Mouse (Mus musculus) testis, postnatal 10 days (tissue): ENCODE results near the gene Tln1.
"Not testable (repeated sequence)": the region's sequence is repeated elsewhere in the genome, so short reads cannot be mapped to it uniquely, and the experiment has no call there.

Source experiments
- DNase-seq: peaks from one replicate; pipeline ENCODE4 v3.0.0; 2021; ENCODE audit warnings: low spot score

Tln1 gene

DNA sequence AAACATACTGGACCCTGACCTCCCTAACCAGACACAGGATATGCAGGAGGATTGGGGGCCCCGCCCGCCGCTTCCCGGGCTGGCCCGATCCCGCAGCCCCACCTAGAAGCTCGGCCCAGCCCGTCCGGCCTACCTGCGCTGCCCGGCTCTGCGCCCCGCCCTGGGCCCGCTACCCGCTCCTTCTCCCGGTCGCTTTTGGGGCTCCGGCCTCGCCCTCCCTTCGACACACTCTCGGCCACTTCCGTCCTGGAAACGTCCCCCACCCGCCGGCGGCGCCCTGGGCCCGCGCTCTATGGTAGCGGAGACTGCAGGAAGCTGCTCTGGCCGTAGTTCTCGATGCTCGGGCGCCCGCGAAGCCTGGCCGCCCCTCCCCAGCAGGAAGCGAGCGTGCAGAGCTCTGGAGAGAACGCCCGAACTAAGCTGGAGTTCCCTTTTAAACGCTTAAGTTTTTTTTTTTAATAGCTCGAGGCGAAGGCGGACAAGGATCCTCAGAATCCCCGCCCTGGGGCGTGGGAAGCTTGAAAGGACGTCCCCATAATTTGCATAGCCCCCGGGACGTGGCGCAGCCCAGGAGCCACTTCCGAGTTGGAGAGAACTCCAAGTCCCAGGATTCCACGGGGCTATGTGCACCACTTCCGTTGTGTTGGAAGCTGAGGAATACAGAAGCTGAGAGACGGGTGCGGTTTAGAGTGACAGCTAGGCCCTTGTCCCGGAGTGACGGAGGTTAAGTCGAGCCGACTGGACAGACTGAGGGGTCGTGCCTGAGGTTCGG is at the start of gene Tln1, which contains the start of gene Creb3:
TSS of gene Tln1 (minus strand) at position 695 of the 772 bp plus-strand sequence.
TSS of gene Creb3 (plus strand) at position 336 of the 772 bp plus-strand sequence.
- DNase-seq: peak; percentile 91

DNA sequence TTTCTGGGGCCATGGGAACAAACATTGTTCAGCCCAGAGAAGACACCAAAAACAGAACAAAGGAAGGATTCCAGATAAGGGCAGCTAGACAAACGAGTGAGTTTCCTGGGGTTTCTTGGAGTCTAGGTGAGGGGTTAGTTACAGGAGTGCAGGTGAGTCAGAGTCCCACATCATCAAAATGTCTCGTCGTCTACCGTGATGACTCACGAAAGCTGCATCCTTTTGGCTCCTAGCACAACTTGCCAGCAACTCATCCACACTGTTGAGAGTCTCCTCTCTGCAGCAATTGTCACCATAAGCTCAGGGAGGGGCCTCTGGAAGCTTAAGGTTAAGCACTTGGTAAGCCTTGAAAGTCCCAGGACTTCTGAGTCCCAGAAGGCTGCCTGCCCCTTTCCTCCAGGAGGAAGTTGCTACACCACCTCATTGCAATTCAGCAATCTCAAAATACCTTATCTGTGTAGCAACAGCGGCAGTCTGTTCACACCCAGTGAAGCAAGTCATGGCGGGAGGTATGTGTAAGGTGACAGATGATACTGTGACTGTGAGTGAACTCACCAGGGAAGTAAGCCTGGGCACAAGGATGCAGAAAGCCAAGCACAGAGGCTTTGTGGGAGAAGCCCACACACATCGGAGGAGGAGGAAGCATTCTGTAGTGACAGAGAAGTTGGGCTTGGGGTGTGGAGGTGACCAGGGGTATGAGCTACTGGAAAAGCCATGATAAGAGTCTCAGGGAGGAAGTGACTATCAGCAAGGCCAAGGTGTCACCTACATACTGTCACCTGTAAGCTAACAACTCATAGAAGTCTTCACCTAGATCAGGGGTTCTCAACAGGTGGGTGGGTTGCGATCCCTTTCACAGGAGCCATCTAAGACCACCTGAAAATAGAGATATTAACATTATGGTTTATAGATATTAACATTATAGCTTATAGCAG is 42.5 kb upstream of the Tln1 start:
- DNase-seq: no peak

DNA sequence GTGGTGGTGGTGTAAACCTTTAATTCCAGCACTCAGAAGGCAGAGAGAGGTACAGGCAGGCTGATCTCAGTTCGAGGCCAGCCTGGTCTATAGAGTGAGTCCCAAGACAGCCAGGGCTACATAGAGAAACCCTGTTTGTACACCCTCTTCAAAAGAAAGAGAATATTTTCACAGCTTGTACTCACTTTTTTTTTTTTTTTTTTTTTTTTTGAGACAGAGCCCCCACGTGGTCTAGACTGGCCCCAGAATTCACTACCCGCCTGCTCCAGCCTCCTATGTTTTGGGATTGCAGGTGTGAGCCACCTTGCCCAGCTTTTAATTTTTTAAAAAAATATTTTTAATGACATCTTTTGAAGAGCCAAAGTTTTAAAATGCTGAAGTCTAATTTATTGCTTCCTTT is 41.6 kb upstream of the Tln1 start:
- no peak for DNase-seq

DNA sequence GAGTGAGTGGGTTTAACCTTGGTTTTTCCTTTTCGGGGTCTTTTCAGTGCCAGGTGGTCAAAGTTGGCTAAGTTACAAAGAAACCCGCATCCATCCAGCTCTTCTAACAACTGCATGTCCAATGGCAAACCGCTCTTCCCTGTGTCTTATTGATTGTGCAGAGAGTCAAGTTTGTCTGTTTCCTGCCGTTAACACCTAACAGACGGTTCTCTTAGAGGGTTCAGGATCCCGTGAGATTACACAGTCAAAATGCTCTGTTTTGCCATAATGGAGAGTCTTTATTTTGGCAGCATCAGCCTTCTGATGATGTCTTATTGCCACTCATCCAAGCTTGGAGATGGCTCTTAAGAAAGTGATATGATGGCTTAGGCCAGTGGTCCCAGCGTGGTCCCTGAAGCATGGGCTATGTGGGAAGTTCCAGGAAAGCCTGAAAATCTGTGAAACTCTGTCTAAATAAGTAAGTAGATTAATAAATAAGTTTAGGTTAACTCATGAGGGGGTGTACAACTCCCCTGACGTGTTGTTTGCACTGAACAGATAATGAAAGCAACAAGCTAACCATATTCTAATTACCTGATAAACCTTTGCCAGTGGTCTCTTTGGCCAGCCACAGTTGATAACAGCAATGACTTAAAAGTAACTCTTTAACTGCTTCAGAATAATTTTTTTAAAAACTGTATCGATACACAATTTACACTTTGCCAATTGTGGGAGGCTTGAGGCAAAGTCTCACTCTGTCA is 37.9 kb upstream of the Tln1 start:
- DNase-seq: no peak

DNA sequence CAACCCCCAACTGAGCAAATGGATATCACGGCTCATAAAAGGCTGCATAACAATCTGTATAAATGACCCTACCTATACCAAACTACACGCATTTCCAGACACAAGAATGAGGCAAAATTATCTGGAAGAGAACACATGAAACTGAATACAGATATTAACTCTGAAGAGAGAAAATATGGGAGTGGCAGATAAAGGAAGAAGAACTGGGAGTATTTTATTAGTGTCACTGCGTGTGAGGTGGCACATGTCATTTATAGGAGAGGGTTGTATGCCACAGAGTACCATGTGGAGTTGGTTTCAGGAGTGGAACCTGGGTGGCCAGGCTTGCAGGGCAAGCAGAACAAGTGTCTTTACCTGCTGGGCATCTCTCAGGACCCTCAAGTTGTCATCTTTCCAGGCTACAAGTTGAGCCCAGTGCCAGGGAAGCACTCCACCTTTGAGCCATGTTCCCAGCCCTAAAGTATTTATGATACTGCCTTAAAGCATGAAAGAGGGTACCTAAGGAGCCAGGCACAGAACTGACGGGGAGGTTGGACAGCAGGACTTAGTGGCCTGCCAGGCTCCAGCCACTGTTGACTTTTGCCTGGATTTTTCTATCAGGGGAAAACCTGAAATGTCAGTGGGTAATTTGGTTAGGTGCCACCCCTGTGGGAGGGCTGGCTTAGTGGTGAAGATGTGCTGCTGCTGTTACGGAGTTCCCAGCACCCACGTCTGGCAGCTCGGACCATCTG is 36.3 kb upstream of the Tln1 start:
- DNase-seq: no peak

DNA sequence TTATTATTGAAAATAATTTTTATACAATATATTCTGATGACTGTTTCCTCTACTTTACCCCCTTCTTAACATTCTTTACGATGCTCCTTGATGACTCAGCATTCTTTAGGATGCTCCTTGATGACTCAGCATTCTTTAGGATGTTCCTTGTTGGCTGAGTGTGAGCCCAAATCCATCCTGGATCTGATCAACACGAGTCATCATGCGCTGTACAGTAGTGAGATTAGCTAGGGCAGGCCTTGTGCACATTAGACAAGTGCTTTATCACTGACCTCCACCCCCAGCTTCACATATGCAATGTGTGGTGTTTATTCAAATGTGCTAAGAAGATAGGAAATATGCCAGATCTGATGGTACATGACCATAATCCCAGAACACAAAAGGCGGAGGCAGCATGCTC is 35.7 kb upstream of the Tln1 start:
- DNase-seq: no peak

DNA sequence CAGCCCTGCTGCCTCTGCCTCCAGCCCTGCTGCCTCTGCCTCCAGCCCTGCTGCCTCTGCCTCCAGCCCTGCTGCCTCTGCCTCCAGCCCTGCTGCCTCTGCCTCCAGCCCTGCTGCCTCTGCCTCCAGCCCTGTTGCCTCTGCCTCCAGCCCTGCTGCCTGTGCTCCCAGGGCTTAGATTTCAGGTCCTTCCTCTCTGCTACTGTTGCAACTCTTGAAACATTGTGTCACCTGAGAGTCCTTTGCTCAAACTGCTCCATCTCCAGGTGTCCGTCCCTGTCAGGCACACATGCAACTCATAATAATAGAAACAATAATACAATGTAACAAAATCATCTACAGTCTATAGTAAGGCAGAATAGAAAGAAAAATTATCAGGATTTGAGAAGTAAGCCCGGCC is 34.1 kb upstream of the Tln1 start:
- DNase-seq: not testable (repeated sequence)

DNA sequence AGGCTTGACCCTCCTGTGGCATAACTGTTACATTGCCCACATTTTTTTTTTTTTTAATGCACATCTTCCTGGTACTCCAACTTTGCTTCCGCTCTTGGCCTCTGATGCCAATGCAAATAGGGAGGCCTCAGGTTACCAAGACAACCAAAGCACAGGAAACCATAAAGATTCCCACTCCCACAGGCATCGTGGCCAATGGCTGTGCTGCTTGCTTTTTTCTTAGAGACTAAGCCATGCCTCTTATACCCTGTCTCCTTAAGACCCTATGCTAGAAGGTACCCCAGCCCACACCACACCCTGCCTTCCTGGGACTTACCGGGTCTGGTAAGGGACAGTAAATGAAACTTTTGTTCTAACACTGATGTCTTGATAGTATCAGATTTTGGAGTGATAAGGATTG is 31.0 kb upstream of the Tln1 start:
- no peak for DNase-seq

DNA sequence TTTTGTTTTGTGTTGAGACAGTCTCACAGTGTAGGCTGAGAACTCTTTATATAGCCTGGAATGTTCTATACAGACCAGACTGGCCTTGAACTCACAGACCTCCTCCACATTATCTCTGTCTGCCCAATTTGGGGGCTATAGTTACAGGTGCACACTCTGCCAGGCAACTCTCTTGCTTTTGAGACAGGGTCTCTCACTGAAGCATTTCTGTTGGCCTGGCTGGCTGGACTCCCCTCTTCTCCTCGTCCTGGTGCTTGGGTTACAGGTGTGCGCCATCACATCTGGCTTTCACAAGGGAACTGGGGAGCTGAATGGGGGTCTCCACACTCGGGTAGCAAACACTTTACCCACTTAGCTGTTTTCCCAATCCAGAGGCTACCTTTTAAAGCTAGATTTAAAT is 29.5 kb upstream of the Tln1 start:
- DNase-seq: no peak

DNA sequence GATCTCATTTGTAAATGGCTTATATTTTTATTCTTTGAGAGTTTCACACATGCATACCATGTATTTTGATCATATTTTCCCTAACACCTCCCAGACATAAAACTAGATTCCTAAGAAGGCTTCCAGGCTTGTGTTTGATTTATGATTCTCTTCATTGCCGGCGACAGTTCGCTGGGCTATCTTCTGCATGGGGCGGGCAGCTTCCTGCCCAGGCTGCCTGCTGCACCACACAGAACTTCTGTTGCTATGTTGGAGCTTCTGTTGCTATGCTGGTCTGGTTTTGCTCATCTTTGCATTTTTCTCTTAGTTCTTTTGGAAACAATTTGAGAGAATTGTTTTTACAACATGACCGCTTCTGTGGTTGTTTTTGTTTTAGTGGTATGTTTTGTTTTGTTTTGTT is 29.1 kb upstream of the Tln1 start:
- DNase-seq: no peak

DNA sequence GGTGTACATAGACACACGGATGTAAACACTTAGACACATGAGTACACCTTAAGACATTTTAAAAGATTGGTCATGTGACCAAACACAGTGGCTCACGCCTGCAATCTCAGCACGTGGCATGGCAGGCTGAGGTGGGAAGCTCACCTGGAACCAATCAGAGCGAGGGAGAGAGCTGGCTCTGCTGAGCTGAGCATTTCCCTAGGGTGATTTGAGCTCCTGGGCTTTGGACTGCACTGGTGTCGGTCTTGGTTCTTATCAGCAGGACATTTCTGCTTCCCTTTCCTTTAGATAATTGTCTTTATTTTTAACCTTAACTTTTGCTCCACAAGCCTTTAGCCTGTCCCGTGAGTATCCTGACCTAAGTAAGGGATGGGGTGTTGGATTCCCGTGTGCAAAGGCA is 25.2 kb upstream of the Tln1 start:
- DNase-seq: no peak

DNA sequence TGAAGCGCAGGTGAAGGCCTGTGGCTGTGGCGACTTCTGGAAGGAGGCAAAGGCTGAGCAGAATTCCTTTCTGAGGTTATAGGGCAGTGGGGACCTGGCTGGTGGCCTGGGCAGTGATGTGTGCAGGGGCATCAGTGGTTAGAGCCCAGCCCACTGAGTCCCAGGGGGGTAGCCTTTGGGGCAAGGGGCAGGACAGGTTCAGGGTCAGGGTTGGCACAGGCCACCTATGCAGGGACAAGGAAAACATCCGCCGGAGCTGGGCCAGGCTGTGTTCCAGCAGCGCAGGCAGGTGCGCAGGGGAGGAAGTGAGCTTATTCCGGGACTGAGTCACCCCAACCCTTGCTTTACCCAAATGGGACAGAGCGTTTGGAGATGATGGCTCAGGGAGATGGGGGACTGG is 23.9 kb upstream of the Tln1 start:
- no peak for DNase-seq

DNA sequence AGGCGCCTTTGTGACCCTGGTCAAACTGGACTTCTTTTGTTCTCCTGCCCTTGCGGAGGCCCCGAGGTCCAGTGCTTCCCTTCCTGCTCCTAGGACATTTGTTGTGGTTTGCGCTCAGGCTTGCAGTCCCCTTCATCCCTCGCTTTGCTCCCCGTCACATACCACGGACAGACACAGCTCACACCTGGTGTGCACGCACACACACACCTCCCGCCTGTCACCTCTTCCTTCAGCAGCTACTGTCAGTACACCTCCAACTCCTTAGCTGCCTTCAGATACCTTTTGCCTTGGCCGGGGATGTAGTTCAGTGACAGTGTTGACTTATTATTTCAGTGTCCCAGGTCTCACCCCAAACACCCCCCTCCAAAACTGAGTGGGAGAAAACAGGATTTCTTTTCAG is 23.2 kb upstream of the Tln1 start:
- no peak for DNase-seq

DNA sequence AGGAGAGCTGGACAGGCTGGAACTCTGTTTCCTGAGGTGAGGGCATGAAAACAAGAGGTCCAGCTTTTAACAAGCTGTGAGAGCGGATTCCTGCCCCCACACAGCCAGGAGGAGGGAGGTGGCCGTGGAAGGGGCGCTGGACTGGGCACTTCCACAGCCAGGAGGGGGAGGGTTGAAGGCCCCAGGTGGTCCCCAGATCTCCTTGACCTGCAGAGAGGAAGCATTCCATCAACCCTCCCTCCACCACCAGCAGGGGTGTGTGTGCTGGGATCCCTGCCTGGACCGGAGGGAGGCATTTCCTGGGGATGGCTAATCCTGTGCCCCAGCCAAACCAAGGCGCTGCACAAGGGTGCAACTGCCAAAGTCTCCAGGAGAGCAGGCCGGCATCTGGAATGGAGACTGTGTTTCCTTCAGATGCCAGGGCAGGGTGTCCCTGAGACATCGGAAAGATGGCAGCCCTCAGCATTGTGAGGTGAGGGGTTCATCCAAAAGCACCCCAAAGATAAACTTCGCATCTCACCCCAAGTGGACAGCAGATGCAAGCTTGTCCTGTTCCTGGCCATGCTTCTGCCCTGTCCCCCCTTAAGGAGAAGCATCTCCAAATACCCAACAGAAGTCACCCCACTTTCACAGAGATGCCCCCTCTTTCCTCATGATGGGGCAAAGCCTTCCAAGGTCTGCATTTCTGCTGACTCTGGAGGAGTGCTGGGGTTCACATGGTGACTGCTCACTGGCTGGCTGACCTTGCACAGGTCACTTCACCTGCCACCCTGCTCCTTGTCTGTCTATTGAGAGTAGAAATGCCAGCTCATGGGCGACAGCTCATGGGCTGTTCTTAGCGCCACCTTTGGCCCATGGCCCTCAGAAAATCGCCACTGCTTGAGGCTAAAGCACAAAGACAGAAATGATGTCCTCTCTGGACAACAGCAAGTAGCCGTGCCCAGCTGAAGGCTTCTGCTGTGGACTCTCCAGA is 22.2 kb upstream of the Tln1 start, which contains the start of gene Msmp:
TSS of gene Msmp (minus strand) at position 51 of the 973 bp plus-strand sequence.
- DNase-seq: no peak

DNA sequence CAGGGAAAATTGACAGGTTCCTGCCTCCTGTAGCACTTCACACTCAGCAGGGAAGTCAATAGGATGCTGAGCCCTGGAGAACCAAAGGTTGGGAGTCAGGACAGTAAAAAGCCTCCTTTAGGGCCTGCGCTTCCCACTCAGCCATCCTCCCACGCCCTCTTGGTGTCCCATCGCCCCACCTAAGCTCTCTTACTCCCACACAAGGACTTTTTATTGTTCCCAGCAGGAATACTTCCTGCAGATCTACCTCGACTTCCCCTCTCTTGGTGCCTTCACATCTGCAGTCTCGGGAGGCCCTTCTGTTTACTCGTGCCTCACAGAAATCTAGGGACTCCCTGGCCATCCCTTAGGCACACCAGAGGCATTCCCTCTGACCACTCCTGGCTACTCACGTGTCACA is 20.9 kb upstream of the Tln1 start:
- no peak for DNase-seq

DNA sequence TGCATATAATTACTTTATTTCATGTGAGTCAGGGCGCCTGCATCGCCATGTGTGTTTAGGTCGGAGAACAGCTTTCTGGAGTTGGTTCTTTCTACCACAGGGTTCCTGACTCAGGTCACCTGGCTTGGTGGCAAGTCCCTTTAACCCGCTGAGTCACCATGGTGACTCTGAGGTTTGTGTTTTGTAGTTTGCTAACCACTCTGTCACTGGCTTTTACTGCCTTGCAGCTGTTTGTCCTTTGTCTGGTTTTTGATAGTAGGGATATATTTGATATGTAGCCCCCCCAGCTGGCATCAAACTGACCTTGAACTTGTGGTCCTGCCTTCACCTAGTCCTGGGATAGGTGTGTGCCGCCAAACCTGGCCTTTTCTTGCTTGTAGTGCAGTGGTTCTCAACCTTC is 19.8 kb upstream of the Tln1 start:
- no peak for DNase-seq

DNA sequence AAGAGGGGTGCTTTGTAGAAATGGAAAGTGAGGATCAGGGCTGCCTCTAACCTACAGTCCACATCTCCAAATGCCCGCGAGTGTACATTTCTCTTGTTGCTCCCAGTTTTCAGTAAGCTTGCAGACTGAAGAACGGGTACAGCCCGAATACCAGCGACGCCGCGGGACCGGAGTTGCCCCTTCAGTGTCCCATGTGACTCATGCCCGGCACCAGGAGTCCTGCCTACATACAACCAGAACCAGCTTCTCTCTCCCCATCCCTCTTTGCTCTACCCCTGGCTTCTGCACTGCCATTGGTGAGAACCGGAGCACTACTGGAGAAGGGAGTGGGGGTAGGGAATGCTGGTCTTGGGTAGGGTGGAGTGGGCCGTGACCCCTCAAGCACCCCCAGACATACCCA is 18.9 kb upstream of the Tln1 start:
- no peak for DNase-seq

DNA sequence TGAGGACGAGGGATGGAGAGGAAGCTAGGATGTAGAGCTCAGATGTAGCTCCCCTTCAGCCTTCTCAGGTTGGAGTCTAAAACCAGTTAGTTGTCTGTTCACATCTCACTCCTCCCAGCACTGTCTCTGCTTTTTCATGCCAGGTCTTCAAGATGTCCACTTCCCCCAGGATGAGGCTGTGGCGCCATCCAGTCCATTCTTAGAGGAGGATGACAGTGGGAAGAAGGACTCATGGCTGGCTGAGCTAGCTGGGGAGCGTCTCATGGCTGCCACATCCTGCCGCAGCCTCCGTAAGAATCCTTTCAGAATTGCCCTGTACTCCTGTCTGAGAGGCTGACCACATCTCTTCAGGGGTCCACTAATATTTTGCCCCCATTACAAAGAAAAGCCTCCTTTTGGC is 18.2 kb upstream of the Tln1 start:
- DNase-seq: no peak

DNA sequence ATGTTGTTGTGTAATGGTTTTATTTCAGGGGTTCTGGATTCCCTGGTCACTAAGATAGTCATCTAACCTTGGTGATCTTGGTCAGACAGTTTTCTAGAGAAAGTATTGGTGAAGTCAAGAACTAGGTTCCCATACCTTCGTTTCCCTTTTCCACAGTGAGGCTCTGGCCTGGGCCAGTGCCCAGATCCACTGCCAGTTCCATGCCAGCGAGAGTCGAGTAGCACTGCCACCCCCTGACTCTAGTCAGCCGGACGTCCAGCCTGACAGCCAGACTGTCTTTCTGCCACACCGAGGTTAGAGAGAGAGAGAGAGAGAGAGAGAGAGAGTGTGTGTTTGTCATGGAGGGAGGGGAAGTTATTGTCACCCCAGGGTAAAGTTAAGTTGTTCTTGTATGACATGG is 17.2 kb upstream of the Tln1 start:
- no peak for DNase-seq

DNA sequence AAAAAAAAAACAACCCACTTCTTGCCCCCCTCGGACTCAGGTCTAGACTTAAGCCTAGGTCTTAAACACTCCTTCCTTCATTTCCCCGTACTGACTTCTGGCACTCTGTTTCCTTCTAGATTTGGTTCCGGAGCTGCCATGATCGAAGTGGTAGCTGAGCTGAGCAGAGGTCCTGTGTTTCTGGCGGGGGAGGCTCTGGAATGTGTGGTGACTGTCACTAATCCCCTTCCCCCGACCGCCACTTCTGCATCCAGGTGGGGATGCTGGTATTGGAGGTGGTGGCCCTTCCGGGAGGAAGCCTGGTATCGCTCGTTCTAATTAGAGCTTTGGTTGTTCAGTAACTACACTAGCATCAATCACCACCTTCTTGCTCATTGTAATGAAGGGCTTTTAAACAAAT is 16.8 kb upstream of the Tln1 start:
- no peak for DNase-seq
